Mouse (Mus musculus) brain, adult 2 months (tissue): ENCODE data around the gene Slc26a8.

ENCODE experiments used
- DNase-seq: peaks from one replicate; pipeline ENCODE4 v3.0.0; 2011; ENCODE audit warnings: low read depth, low spot score

Gene Slc26a8

GRCm38 (mm10) chr17:28592998-28593397 lies 97.0 kb downstream of the Slc26a8 start:
- DNase-seq = peak; percentile 84

GRCm38 (mm10) chr17:28591476-28591875 lies 98.6 kb downstream of the Slc26a8 start:
- DNase-seq = no peak

GRCm38 (mm10) chr17:28590596-28590995 lies 99.4 kb downstream of the Slc26a8 start:
- DNase-seq = no peak

- no peak for DNase-seq
These were observed 101.4 kb downstream of the Slc26a8 start for GRCm38 (mm10) chr17:28588591-28588990.
